Mouse (Mus musculus) ES-E14 (cell line): ENCODE data around the gene Gm38392. TPM values are rescaled to one million over a fixed set of nuclear protein-coding genes. Genes with fewer than 3 reads are reported as not detected.

ENCODE experiments used
- DNase-seq: peaks from one replicate; pipeline ENCODE4 v3.0.0-alpha.2; 2013; ENCODE audit warnings: low read depth, low spot score
- H3K27ac ChIP-seq: 2 replicates; pipeline ENCODE4 v1.5.1; 2012; ENCODE audit warnings: low read depth, mild to moderate bottlenecking, low read length, moderate library complexity, mixed read lengths; ENCODE audit not compliant: poor library complexity, insufficient read depth, severe bottlenecking
- H3K36me3 ChIP-seq: 2 replicates; pipeline ENCODE4 v1.6.1; 2012; ENCODE audit warnings: mild to moderate bottlenecking, low read length, moderate library complexity, mixed read lengths; ENCODE audit not compliant: control insufficient read depth, poor library complexity, insufficient read depth, severe bottlenecking
- H3K4me1 ChIP-seq, 2 experiments: fragments of 150-350 bp in 1 of 2; sonication (generic) in 1 of 2; 2 replicates each; pipeline ENCODE4 v1.6.1; 2012; ENCODE audit warnings: low read length in 2 of 2, mild to moderate bottlenecking in 1 of 2, mixed read lengths in 1 of 2; ENCODE audit not compliant: control insufficient read depth in 2 of 2, insufficient read depth in 2 of 2, poor library complexity in 1 of 2
- H3K4me3 ChIP-seq, 2 experiments: fragments of 150-350 bp in 1 of 2; sonication (generic) in 1 of 2; 2 replicates each; pipeline ENCODE4 v1.5.1; 2012; ENCODE audit warnings: low read length in 2 of 2, low read depth in 1 of 2, mild to moderate bottlenecking in 1 of 2, mixed read lengths in 1 of 2; ENCODE audit not compliant: insufficient read depth in 1 of 2, poor library complexity in 1 of 2, severe bottlenecking in 1 of 2
- H3K9ac ChIP-seq: 2 replicates; pipeline ENCODE4 v1.6.1; 2012; ENCODE audit warnings: low read depth, mild to moderate bottlenecking, low read length, mixed read lengths; ENCODE audit not compliant: poor library complexity, insufficient read depth, severe bottlenecking
- H3K9me3 ChIP-seq: fragments of 150-350 bp; sonication (generic); 2 replicates; pipeline ENCODE4 v1.6.1; 2012; ENCODE audit warnings: low read depth, mild to moderate bottlenecking, low read length; ENCODE audit not compliant: control insufficient read depth, insufficient read depth
- CHD2 ChIP-seq: IDR thresholded peaks from 2 replicates; pipeline ENCODE4 v1.6.1; 2014; ENCODE audit warnings: mild to moderate bottlenecking, low read depth, low read length, inconsistent platforms
- HCFC1 ChIP-seq: IDR thresholded peaks from 2 replicates; pipeline ENCODE4 v1.6.1; 2012; ENCODE audit warnings: low read length, inconsistent platforms, borderline replicate concordance; ENCODE audit not compliant: insufficient read depth
- MAFK ChIP-seq: IDR thresholded peaks from 2 replicates; pipeline ENCODE4 v1.6.1; 2014; ENCODE audit warnings: mild to moderate bottlenecking, low read depth, low read length, inconsistent platforms; ENCODE audit not compliant: insufficient read depth
- ZC3H11A ChIP-seq: IDR thresholded peaks from 2 replicates; pipeline ENCODE4 v1.6.1; 2012; ENCODE audit warnings: low read depth, mild to moderate bottlenecking, inconsistent platforms, low read length, borderline replicate concordance
- ZNF384 ChIP-seq: IDR thresholded peaks from 2 replicates; pipeline ENCODE4 v1.6.1; 2012; ENCODE audit warnings: low read depth, low read length, inconsistent platforms
- in situ Hi-C, 2 experiments: fragments of 600-800 bp; cut with MboI; formaldehyde crosslinking; loops; one replicate each; pipeline ENCODE4 v1.15.1; 2025; ENCODE audit warnings: low sequenced_read_pairs in 2 of 2, inconsistent platforms in 1 of 2; ENCODE audit not compliant: unreplicated experiment in 2 of 2
- total RNA-seq: library from RNA; depleted of rRNA; stranded (reverse); fragments of 300-350 nt; gene quantifications from 2 replicates; pipeline ENCODE4 v1.2.3, GENCODE M21; 2012

Gm38392 gene
- total RNA-seq, 1 experiment = 2.4 TPM

DNA sequence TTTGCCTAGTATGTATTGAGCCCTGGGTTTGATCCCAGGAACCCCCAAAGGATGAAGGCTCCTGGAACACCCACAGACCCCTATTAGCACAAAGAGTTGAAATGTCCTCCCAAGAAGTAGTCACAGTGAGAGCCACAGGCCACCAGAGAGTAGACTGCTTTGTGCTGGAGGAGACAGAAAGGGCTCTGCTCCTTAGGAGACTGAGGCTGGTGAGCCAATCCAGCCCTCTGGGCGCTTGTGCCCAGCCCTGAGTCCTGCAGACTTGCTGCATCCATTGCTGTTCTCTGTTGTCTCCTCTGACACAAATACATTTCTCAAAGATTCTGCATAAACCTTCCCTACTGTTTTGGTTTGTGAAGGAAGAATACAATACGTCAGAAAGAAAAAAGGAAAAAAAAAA lies 76.1 kb downstream of the Gm38392 start:
- DNase-seq = no peak
- H3K9ac ChIP-seq = no peak overlapping the region
- H3K36me3 ChIP-seq = no peaks in the 10 kb centered on the region
- TF ChIP-seq HCFC1 (no peak), ZNF384 (no peak), ZC3H11A (no peak), CHD2 (no peak), MAFK (no peak)
- no peaks in the 10 kb centered on the region for H3K9me3 ChIP-seq
- H3K4me3 ChIP-seq = no peak overlapping the region
- in situ Hi-C loops = no loop called here
- H3K4me1 ChIP-seq = peaks cover 0 to 4% of the 10 kb centered on the region in 2 experiments; a peak in 1 of 4 replicates
- no peak overlapping the region; the same call in 1 of the 2 replicates for H3K27ac ChIP-seq

DNA sequence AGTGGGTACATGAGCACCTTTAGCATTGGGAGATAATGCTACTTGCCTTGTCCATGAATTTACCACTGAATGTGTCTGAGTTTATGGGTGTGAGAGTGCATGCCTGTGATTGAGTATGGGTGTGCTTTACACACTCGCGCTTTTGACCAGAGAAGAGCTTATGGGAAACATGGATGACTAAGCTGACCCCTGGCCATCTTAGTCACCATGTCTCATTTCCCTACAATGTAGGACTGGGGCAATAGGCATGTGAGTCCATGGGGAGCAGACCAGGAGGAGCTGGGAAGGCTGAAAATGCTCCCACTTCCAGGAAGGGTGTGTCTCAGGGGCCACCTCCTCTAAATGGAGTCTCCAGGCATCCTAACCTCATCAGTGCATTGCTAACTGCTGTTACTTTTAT lies 76.9 kb downstream of the Gm38392 start:
- Histone ChIP-seq H3K36me3 (no peaks in the 10 kb centered on the region), H3K27ac (no peak overlapping the region), H3K4me1 (peaks cover 0 to under 1% of the 10 kb centered on the region in 2 experiments; a peak in 1 of 4 replicates), H3K9ac (no peak overlapping the region), H3K9me3 (no peaks in the 10 kb centered on the region), H3K4me3 (no peak overlapping the region)
- TF ChIP-seq MAFK (no peak), CHD2 (no peak), ZC3H11A (no peak), ZNF384 (no peak), HCFC1 (no peak)
- in situ Hi-C loops = no loop called here
- no peak for DNase-seq

DNA sequence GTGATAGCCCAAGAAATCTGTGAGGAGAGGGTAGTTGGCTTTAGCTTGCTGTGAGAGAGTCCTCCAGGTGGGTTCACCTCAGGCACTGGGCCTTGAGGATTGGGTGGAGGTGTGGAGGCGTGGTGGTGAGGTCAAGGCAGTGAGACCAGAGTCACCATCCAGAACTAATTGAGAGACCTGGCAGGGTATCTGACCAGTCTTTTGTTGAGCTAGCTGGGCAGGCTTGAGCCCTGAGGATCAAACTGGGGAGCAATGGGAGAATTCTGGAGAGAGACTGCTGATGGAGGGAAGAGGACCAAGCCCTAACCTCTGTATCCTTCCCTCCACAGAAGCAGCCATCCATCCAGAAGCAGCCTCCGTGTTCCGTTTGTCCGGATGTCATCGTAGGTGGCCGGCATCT lies 77.7 kb downstream of the Gm38392 start:
- H3K4me1 ChIP-seq = no peaks in the 10 kb centered on the region
- H3K27ac ChIP-seq = no peak overlapping the region
- no peak overlapping the region for H3K4me3 ChIP-seq
- in situ Hi-C loops = no loop called here
- no peaks in the 10 kb centered on the region for H3K9me3 ChIP-seq
- no peak for DNase-seq
- H3K36me3 ChIP-seq = no peaks in the 10 kb centered on the region
- no peak for TF ChIP-seq ZNF384
- TF ChIP-seq ZC3H11A = no peak
- no peak for TF ChIP-seq HCFC1
- no peak for TF ChIP-seq CHD2
- no peak for TF ChIP-seq MAFK
- H3K9ac ChIP-seq = no peak overlapping the region

DNA sequence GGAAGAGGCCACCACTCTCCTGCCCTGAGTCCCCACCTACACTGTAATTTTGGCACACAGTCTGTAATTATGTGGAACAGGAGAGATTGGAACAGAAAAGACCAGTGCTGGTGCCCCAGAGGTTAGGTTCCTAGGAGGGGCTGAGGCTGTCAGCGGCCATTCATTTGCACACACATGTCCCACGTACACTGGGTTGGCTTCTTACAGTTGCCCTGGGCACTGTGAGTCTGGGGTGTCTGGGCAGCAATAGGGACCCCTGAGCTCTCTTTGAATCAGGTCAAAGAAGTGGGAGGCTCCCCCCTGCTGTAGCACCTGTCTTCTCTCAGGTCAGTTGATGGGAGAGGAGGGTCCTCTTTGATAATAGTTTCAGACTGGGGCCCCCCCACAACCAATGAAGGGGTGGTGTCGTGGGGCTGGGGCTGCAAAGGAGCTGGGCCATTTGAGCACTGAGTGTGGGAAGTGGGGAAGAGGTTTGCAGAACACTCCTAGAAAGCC lies 78.7 kb downstream of the Gm38392 start:
- Histone ChIP-seq H3K9me3 (no peaks in the 10 kb centered on the region), H3K36me3 (no peaks in the 10 kb centered on the region), H3K4me1 (no peaks in the 10 kb centered on the region), H3K9ac (no peak overlapping the region), H3K27ac (no peak overlapping the region), H3K4me3 (no peak overlapping the region)
- in situ Hi-C loops = no loop called here
- no peak for TF ChIP-seq MAFK
- no peak for TF ChIP-seq ZC3H11A
- TF ChIP-seq HCFC1 = no peak
- TF ChIP-seq ZNF384 = no peak
- no peak for TF ChIP-seq CHD2
- DNase-seq = no peak

DNA sequence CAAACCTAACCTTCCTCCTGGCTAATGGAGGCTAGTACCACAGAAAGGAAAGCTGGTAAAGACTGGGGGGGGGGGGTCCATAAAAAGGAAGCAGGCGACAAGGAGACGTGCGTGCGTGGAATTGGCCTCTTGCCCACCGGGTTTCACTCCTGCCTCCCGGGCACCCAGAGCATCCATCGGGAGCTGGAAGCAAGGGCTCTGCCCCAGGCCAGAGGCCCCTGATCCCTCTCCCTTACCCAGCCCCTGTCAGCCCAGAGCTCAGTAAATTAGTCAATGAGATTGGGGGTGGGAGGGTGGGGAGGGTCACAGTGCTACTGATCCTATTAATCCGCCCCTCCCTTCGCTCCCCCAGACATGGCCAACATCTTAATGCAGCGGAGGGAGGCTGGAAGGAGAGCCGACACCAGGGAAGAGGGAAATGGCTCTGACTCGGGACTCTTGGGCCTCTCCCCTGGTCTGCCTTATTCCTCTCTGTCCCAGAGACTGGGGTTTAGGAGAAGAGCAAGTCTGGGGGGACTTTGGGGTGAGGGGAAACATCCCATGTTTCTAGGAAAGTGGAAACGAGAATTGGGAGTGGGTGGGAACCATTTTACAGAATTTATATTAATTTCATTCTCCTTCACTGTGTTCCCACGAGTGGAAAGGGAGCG lies 79.4 kb downstream of the Gm38392 start:
- Histone ChIP-seq H3K9me3 (no peaks in the 10 kb centered on the region), H3K36me3 (no peaks in the 10 kb centered on the region), H3K4me3 (no peak overlapping the region), H3K27ac (no peak overlapping the region), H3K9ac (no peak overlapping the region), H3K4me1 (no peaks in the 10 kb centered on the region)
- in situ Hi-C loops = no loop called here
- TF ChIP-seq CHD2 (no peak), ZC3H11A (no peak), MAFK (no peak), HCFC1 (no peak), ZNF384 (no peak)
- no peak for DNase-seq
